Mouse (Mus musculus) kidney, postnatal 25 days (tissue): ENCODE measurements at regions not wholly inside any gene's neighbourhood (a gene's known extent, or its start where the extent isn't known, plus 50 kb on each side); places are given as distances from the start of the nearest gene placed in this dataset.

Experiments
- DNase-seq, 2 experiments: peaks; one replicate each; pipeline ENCODE4 v3.0.0; 2021; ENCODE audit warnings: mixed read lengths in 2 of 2

DNA sequence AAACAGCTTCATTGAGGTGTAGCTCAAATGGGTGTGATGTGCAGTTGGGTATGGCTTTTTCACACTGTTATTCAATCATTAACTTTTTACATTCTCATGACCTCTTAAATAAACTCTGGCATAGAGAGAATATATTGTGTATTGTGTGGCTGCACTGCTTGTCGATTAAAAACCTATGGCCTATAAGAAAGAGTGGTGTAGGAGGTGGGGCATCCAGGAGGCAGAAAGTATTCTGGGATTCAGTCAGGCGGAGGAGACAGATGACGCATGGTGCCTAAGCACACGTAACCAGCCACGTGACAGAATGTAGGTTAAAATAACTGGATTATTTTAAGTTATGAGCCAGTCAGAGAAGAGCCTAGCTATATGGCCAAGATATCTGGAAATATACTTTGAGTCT lies 78.2 kb upstream of the Slc16a7 start:
- DNase-seq: no peak

DNA sequence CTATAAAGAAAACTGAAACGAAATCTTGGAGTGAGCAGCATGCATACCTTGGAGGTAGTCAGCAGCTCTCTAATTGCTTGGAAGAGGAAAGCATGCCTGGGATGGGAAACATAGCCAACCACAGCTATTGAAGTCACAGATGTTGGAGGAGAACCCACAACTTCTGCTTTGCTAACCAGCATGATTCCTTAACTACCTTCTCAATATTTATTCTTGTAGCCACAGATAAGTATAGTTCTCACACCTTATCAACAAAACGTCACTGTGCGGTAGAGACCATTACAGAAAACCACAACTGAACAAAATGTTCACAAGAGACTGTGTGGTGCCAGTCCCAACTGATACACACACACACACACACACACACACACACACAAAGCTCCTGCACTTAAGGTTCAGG lies 99.1 kb upstream of the Slc16a7 start:
- DNase-seq: no peak

DNA sequence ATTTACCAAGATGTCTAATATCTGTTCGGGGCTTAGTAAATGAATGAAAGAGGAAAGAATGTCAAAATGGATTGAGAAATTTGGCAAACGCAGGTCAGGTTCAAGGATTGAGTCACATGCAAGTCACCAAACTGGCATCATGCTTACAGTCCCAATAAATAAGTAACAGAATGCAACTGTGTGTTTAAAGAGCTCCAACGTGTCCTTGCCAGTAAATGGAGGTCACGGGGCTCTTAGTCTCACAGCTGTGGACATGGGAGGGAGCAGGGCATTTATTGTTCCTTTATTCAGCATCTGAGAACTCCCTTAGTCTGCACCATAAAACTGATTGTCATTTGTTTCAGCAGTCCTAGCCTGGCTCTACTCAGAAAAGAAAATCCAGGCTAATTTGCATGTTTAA lies 101.1 kb upstream of the Slc16a7 start:
- peak; percentile 55 to 72 for DNase-seq

GRCm38 (mm10) chr10:125494489-125494888 lies 105.2 kb upstream of the Slc16a7 start:
- no peak for DNase-seq

GRCm38 (mm10) chr10:125498347-125498746 lies 109.1 kb upstream of the Slc16a7 start:
- DNase-seq: no peak

GRCm38 (mm10) chr10:125500338-125500737 lies 111.1 kb upstream of the Slc16a7 start:
- DNase-seq: no peak

- no peak for DNase-seq
Observed at GRCm38 (mm10) chr10:125515026-125515425, 125.8 kb upstream of the Slc16a7 start.

DNA sequence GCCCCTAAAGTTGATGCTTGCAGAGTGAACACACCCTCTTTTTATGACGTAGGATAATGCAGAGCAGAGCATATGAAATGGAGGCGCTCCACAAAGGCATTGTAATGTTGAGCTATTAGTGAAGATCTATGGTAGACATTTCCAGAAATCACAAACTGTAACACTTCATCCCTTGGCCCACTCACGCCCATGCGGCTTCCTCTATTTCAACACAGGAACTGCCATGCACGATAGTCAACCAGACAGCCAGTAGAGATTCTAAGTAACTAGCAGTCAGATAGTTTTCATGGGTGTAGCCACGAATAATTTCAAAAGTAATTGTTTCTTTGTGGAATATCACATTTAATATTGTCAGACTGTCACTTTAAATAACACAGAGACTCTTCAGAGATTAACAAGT lies 141.6 kb upstream of the Slc16a7 start:
- no peak for DNase-seq

DNA sequence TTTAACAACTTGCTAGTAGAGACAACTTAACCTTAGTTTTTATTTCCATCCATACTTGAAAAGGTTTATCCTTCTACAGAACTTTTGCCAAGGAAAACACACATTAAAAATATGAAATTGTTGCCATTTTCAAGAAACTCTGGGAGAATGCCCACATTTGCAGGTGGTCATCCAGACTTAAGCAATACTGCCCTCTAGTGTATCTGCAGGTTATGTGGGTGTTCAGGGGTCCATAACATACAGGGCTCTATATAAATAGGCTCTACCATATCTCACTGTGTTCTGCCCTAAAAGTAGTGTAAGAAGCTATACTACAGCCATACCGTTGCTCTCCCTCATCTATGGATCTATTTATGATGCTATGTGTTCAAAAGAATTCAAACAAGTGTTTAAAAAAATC lies 149.1 kb upstream of the Slc16a7 start:
- DNase-seq: peak in 1 of 2 experiments; percentile 19

- DNase-seq: peak in 1 of 2 experiments; percentile 7
Observed at GRCm38 (mm10) chr10:125586489-125587147, 197.4 kb upstream of the Slc16a7 start.

GRCm38 (mm10) chr10:125593006-125593405 lies 203.7 kb upstream of the Slc16a7 start:
- no peak for DNase-seq

GRCm38 (mm10) chr10:125607787-125608617 lies 218.7 kb upstream of the Slc16a7 start:
- no peak for DNase-seq

- DNase-seq: no peak
Observed at GRCm38 (mm10) chr10:125610353-125610752, 221.1 kb upstream of the Slc16a7 start.

DNA sequence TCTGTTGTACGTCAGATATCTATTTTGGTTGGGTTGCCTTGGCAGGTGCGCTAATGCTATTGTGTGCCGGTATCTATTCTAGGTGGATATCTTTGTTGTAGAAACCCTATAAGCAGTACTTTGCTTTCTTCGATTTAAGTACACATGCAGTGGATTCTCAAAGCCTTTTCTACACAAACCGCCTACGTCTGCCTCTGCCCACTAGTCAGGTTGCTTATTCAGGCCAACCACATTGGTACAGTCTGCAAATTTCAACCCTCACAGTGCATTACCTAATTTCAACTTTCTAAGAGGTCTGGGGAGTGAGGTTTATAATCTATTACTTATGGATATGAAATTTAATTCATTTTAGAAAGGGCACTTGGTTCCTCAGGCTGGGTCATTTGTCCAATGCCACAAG lies 223.5 kb upstream of the Slc16a7 start:
- DNase-seq: no peak

- no peak for DNase-seq
Observed at GRCm38 (mm10) chr10:125621376-125621775, 232.1 kb upstream of the Slc16a7 start.

- no peak for DNase-seq
Observed at GRCm38 (mm10) chr10:125623836-125624235, 234.6 kb upstream of the Slc16a7 start.

DNA sequence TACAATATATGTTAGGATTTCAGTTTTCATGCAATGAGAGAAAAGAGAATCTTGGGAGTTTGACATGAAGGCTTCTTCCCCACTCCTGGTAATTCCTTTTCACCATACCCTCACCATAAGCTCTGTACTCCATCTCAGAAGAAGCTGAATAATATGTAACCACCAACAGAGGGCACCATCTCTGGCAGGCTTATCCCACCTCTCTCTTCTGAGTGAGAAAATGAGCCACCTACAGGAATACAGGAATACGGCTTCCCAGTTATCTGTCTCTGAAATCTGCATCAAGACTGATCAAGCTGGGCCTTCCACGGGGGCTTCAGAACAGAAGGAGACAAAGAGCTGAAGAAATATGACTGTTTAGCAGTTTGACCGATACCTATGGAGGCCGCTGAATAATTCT lies 278.6 kb upstream of the Slc16a7 start:
- no peak for DNase-seq

DNA sequence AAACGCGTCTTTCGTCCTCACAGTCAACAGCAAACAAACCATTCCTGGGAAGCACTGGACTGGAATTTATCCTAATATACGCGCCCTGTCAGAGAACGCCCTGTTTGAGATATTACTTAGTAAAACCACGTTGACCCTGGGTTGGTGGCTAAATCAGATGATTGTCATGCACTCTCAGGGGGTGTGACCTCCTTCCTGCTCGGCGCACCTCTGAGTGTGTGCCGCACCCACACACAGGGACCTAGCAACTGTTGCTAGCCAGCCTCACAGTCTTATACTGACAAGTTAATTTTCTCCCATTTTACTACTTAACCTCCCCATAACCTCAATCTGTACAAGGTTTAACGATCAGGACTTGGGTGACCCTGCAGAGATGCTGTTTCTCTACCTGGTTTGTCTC lies 284.4 kb upstream of the Slc16a7 start:
- no peak for DNase-seq

DNA sequence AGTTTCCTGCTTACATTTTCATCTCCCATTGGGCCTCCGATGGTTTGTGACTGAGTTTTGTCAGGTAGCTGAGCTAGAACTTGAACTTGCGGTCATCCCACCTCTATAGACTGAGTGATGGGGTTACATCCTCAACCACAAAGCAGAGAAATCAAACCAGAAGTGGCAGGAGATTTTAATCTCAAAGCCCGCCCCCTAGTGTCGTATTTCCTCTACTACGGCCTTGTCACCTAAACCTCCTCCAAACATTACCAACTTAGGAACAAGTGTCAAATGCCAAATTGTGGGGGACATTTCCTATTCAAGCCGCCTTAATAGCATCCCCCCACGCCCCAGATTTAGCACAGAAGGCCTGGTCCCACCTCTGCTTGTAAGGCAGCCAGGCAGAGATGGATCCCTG lies 286.3 kb upstream of the Lrig3 start:
- DNase-seq: peak in 1 of 2 experiments; percentile 6

DNA sequence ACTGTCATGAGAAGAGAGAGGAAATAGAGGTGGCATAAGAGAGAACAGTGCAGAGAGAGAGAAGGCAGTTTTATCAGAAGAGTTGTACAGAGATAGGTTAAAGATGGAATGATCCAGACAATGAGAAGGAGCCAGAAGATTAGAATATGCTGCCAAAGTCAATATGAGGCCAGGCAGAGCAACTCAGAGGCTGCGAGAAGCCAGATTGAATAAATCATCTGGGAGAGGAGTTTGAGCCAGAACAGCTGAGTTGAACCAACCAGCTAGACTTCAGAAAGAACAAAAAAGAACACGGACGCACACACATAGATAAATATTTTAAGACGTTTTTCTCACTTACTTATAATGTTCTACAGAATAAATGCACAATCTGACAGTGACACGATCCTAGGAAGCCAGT lies 280.8 kb upstream of the Lrig3 start:
- DNase-seq: no peak

GRCm38 (mm10) chr10:125693505-125693904 lies 272.5 kb upstream of the Lrig3 start:
- no peak for DNase-seq

- DNase-seq: no peak
Observed at GRCm38 (mm10) chr10:125696159-125696558, 269.8 kb upstream of the Lrig3 start.

- peak; percentile 73 to 82 for DNase-seq
Observed at GRCm38 (mm10) chr10:125725077-125725680, 240.8 kb upstream of the Lrig3 start.

GRCm38 (mm10) chr10:125725681-125726139 lies 240.3 kb upstream of the Lrig3 start:
- DNase-seq: no peak
